Mouse (Mus musculus): ENCODE measurements around the gene Gadd45b.
A peak's percentile ranks its signal among the peaks of the same experiment; 100 is the strongest.

The Gadd45b gene

DNA sequence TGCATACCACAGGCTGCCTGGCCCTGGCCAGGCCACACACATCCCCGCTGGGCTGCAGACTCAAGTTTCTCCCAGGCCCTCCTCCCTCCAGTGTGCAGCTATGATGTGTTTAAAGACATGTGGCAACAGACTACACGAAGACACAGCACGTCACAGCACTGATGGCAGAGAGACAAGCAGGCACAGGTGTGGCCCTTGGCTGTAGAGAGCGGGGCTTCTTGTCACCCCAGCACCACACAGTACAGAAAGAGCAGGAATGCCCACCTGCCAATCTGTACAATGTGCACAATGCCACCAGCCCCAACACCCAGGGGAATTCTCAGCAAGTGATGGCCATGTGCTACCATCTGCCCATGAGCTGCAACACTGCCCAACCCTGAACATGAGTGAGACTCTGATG lies 18.5 kb upstream of the Gadd45b start:
- no peak for DNase-seq

DNA sequence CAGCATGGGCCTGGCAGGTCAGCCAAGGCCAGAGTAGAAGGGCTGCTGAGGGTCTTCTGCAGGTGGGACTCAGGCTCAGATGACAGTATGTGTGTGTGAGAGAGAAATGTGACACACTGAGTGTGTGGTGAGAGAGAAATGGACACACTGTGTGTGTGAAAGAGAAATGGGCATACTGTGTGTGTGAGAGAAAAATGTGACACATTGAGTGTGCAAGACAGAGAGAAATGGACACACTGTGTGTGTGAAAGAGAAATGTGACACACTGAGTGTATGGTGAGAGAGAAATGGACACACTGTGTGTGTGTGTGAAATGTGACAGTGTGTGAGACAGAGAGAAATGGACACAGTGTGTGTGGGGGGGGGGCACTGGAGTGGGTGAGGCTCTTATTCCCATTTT lies 18.0 kb upstream of the Gadd45b start:
- no peak for DNase-seq

DNA sequence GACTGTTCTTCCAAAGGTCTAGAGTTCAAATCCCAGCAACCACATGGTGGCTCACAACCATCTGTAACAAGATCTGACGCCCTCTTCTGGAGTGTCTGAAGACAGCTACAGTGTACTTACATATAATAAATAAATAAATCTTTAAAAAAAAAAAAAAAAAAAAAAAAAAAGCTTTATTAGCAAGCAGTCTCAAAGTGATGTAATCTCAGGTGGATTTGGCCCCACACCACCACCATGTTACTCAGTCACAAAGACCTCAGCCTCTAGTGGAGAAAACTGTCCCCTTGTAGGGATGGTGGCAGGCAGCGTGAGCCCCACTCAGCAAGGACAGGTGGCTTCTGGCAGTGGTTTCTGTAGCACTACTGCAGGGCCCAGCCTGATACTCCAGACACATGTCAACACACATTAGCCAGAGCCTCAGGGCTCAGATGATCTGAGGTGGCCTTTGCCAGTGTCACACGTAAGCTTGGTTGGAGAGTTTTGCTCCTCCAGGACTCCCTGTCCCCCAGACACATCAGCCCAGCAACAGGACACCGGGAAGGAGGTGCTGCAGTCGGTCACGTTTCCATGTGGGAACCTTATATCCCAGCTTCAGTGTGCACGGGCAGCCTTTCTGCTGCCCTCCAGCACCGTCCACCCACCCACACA lies 16.4 kb upstream of the Gadd45b start:
- DNase-seq = no peak

DNA sequence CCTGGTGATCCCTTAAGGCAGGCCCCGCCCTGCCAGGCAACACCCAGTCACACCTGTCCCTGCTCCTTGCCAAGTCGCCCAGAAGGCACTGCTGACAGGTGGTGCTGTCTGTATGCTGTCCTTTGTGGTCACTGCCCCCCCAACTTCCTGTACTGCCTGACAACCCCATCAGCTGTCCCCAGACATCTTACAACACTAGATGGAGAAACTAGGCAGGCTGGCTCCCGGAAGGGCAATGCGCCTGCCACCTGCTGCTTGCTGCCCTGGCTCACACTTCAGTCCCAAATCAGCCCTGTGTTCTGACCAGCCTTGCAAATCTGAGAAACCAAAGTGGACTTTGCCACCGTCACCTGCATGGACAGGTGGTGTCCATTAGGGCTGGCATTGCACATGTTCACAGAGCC lies 15.6 kb upstream of the Gadd45b start:
- DNase-seq = no peak

DNA sequence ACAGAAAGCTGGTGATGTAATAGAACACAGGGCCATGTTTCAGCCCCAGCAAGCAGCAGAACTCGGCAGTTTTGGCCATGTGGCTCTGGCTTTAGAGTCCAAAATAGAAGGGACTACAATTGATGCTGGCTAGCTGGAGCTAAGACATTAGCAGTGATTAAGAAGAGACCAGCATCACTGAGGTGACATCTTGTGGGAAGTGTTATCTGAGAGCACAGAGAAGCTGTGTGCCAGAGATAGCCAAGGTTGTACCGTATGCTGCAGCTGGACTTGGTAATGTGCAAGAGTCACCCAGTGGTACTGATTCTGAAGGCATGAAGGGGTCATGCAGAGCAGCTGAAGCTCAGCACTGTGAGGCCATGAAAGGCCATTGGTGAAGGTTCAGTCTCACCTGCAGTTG lies 14.6 kb upstream of the Gadd45b start:
- no peak for DNase-seq

DNA sequence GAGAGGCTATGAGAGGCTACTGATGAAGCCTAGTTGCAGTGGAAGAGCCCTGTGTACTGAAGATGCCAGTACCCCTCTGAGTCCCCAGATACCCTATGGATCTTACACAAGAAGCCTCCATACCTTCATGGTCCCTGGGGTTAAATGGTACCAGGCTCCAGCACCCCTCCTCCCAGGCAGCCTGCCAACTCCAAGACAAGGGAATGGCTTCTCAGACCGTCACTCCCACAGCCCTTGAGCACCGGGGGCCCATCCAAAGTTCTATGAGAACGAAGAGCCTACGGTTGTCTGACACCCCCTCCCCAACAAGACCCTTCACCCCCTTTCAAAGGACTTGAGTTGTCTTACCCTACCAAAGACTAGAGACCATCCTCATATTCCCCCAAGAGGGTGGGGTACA lies 14.1 kb upstream of the Gadd45b start:
- no peak for DNase-seq

DNA sequence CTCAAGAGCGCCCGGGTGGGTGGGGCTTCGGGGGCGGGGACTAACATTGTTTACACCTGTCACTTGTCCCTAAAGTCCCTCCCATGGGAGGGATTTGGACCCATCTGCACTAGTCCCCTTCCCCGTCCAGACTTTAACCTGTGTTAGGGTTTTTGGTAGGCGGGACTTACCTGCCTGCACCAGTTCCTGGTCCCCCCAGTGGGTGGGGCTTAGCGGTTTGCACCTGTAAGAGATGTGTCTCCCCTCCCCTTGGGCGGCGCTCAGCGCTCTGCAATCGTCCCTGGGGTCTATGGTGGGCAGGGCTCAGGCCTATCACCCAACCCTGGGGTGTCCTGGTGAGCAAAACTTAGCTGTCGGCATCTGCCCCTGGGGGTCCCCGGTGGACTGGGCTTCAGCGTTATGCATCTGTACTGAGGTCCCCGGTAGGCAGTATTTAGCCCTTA lies 12.5 kb upstream of the Gadd45b start:
- peak; percentile 60 for DNase-seq

DNA sequence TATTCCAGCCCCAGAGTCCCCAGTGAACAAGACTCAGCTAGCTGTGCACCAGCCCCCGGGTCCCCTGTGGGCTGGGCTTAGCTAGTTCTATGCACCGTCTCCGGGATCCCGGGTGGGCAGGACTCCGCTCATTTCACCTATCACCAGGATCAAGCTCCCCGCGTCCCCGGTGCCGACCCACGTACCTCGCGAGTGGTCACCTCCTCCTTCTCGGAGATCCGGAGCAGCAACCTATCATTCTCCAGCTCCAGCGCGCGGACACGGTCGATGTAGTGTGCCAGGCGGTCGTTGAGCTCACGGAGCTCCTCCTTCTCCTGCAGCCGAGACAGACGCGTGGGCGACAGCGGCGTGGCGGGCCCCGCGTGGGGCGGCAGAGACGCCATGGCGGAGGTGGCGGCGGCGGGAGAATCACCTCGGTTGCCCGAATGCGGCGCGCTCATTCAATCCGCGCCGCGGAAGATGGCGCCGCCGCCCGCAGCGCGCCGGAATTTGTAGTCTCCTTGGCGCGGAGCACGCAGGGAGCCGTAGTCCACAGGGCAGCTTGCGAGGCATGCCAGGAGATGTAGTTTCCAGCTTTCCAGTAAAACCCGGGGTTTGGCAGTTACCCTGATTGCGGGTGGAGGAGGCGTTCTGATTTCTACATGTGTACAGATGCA lies 12.0 kb upstream of the Gadd45b start, which contains the start of gene Lmnb2:
Gene Lmnb2, minus strand, starts transcription at position 467 of the 656 bp plus-strand sequence.
- peak; percentile 72 for DNase-seq

DNA sequence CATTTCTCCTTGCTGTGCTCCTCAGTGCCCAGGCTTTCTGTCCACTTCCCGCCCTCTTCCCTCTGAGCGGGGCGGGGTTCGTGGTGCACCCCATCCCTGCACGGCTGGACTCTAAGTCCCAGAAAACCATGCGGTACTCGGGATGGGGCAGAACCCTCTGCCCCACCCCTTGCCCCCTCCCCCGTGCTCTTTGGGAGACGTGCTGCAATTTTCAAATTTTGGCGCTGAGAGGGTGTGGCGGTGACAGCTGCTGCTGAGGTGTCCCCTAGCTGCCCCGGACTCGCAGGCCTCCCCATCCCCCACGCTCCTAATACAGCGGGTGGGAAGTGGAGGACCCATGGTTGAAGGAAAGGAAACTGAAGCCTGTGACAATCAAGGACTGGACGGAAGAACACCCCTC lies 8.0 kb upstream of the Gadd45b start:
- DNase-seq = no peak

DNA sequence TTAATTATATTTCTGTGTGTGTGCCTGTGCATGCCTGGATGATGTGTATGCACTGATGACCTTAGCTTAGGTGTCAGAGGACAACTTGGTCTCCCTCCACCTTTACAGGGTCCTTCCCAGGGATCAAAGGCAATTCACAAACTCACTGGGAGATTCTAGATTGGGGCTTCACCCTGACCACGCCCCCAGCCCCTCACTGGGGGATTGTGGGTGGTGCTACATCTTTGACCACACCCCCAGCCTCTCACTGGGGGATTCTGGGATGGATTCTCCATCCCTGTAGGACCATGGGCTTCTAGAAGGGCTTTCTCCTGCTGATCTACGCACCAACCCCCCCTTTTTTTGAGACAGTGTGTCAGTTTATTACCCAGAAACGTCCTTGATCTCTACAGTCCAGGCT lies 4.4 kb upstream of the Gadd45b start:
- no peak for DNase-seq

DNA sequence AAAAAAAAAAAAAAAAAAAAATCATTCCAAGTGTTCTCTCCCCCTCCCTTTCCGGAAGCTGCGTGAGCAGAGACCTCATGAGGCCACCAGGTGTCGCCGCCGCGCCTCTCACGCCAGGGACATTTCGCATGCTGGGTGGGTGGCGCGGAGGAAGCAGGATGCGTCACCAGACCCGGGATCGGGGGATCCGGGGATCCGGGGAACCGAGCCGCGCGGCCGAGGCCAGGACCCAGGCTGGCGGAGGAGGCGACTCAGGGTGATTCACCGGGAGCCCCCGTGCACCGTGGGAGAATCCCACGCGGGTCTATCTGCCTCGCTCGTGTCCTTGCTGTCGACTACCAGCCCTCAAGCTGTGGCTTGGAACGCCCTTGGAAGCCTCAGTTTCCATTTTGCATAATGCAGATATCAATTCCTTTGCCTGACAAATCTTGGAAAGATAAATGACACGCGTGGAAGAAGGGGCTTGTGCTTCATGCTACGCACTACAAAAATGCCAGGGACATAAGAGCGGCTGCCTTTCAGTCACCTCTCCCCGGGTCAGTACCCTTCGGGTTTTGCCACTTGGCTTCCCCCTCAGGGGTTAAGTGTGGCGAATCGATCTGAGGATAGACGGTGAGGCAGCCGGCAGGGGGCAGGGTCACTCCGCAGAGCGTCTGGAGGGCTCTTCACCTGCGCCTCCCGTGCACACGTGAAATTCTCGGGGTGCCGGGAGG lies 1.1 kb upstream of the Gadd45b start:
- peak; percentile 90 for DNase-seq

DNA sequence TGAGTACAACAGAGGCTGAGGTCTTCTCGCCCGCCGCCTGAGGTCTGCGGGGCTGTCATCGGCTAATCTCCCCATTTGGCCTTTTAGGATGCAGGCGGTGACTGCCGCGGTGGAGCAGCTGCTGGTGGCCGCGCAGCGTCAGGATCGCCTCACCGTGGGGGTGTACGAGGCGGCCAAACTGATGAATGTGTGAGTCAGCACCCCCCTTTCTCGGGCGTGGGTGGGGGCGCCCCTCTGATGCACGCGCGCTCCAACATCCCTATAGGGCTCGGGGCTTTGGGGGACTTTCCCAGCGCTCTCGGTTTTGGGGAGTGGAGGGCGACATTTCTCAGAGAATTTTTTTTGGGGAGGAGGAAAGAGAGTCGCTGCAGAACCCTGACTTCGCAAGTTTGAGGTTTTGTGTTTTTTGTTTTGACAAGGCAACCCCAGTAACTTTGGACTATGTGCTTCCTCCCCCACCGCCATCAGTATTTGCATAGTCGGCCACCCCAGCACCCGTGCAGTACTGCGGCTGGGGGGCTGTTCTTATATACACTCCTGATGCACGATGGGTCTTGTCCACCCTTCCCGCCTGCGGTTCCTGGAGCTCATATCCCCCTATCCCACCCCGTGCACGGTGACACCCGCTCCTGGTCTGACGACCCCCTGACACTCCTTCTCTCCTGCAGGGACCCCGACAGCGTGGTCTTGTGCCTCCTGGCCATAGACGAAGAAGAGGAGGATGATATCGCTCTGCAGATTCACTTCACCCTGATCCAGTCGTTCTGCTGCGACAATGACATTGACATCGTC lies 684 bp downstream of the Gadd45b start:
- DNase-seq = no peak

DNA sequence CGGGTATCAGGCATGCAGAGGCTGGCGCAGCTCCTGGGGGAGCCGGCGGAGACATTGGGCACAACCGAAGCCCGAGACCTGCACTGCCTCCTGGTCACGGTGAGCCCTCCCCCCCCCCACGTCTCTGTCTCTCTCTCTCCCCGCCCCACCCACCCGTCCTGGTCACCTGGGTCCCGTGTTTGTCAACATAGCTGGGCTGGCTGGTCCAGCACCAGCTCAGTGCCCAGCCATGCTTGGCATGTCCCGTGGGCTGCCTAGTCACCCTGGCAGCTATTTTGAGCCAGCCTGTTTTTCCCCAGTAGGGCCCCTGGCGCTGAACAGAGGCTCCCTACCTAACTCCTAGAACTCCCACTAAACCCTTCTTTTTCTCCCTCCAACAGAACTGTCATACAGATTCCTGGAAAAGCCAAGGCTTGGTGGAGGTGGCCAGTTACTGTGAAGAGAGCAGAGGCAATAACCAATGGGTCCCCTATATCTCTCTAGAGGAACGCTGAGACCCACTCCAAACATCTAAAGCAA lies 1.3 kb downstream of the Gadd45b start:
- peak; percentile 54 for DNase-seq

DNA sequence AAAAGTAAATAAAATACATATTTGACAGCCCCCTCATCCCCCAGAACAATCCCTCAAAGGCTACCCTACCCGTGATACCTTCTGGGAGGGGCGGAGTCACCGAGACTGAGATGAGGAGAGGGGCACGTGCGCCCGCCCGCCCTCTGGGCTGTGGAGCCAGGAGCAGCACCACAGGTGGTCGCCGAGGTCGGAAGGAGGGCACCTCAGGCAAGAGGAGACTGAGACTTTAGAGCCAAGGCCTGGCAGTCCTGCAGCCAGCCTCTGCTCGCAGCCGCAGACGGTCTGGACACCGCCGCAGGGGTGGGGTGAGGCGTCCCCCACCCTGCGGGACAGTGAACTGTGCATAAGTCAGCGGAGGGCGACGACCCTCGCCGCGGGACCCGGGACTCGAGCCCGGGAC lies 1.8 kb downstream of the Gadd45b start:
- no peak for DNase-seq

DNA sequence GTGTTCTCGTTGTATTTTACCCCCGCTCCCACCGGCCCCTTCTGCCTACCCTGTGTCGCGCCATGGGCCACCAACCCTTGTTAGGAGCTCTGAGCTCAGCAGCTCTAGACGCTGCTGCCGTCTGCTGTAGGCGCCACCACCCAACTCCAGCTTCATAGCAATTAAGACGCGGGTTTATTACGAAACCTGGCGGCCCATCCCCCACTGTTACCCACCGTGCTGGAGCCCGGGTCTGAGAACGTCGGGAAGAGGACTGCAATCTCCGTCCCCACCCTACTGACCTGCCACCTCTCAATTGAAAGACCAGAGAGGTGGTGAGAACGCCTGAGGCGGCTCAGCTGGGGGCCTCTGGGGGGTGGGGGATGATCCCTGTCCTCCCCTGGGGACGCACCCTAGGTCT lies 2.3 kb downstream of the Gadd45b start:
- DNase-seq = no peak

DNA sequence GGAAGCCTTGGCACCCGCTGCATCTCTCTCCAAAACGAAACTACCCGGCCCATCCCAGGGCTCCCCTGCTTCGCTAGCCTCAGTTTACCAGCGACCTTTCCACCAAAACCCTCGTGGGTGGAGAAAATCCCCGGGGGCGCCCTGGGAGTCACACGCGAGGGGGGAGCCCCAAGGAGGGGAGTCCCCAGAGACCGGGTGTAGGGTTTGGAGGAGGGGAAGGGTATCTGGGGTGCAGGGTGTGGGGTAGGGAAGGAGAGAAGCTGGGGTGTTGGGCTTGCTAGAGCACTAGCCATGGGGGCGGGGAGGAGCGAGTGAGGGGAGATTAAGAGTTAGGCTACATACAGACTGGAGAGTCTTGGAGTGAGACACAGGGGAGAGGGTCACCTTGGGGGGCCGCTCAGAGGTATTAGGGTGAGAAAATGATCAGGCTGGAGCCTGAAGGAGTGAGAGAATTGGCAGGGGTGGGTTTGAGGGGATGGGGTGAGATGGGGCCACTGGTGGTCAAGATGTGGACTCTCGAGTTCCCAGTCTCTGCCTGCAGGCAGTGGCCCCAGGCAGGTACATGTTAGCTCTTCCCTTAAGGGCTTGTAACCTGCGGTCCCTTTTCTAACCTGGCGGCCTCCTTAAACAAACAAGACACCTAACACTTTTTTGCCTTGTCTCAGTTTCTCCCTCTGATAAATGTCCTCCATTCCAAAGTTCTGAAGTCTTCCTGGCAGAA lies 3.0 kb downstream of the Gadd45b start:
- DNase-seq = no peak

DNA sequence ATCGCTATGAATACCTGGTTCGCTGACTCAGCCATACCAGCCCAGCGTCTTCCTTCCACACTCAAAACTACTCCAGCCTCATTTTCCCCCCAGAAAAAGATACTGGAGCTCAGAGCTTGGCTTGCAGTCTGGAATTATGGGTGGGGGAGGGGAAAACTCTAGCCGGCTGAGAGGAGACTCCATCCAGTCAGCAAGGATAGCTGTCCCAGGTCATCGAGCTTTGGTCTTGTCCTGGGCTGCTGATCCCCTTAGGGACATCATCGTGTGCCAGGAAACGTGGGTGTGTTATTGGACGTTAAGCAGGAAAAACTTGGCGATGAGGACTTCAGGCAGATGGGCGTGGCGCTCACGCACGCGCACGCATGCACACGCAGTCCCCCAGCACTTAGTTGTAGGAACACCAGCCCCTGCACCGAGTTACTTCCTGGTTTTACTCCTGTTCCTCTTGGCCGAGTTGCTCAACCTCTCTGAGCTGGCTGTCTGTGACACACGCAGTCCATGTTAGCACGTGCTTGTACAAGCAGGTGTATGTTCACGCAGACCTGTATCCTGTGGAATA lies 3.6 kb downstream of the Gadd45b start:
- DNase-seq = no peak

DNA sequence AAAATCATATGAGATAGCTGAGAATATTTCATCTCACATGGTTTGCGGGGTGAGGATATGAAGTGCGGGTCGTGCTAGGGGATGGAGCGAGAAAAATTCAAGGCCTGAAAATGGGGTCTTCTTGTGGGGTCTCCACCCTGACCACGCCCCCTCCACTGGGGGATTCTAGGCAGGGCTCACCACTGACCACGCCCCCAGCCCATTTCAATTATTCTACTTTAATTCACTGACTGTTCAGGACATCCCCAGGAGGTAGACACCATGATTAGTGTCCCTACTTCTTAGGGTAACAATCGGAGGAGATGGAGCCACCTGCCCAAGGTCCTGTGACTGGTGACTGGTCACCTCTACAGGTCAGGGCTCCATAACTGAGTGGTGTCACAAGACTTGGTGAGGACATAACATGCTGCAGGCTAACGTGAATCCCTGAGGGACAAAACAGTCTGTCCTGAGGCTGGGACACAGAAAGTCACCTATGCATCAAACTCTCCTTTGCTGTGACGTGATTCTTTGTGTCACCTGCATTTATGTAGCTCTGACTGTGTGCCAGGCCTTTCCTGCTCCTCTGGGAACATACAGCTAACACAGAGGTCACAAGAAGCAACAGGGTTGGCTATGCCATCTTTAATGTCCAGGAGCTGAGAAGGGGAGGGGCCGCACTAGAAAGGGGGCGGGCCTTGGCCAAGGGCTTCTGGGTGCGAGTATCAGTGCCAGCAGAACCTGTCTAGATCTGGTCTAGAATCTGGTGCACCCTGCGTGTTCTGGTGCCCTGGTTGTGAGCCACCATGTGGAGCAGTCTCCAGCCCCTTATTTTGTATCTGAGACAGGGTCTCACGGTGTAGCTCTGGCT lies 4.5 kb downstream of the Gadd45b start:
- no peak for DNase-seq

DNA sequence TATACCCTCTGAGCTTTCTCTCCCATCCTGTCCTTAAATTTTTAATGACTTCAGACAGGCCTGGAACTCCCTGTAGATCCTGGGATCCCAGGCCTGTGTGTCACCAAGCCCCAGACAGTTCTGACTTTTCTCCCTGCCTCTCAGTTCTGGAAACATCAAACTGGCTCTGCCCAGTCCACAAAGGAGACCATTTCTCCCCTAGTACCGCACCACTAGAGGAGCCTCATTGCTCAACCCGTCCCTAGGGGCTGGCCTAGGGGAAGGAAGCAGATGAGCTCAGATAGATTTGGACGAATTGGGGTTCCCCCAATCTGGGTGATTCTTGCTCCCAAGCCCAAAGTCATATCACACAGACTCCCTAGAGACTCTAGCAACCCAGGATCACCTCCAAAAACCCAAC lies 5.4 kb downstream of the Gadd45b start:
- no peak for DNase-seq

DNA sequence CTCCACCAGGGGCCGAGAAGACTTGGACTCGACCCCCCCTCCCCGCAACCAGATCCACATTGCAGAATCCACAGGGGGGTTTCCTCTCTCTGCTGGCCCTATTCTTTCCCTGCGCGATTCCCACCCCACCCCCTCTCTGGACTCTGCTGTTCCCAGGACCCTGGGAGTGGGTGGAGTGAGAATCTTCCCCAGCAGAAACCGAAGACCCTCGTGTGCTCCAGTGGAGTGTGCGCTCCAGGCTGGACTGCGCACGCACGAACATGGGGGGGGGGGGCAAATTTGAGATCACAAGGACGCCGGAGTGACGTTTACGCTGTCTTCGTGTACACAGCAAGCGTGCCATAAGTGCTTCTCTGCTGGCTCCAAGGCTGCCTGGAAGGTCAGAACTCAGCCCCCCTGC lies 5.8 kb downstream of the Gadd45b start:
- DNase-seq = no peak
